Mouse (Mus musculus) brain, embryonic 14.5 days (tissue): Measurements from ENCODE around the gene Hs6st2.

ENCODE experiments used
- CTCF ChIP-seq: fragments of 200-500 bp; IDR thresholded peaks from 2 replicates; pipeline ENCODE4 v1.5.1; 2012; ENCODE audit warnings: inconsistent platforms, mild to moderate bottlenecking, moderate library complexity, borderline replicate concordance; ENCODE audit not compliant: insufficient read depth, insufficient read length; ENCODE audit errors: extremely low read depth
- POLR2A ChIP-seq: fragments of 200-500 bp; IDR thresholded peaks from 2 replicates; pipeline ENCODE4 v1.6.1; 2012; ENCODE audit warnings: mild to moderate bottlenecking, inconsistent platforms, borderline replicate concordance; ENCODE audit not compliant: poor library complexity, insufficient read depth, insufficient read length, severe bottlenecking; ENCODE audit errors: extremely low read depth

DNA sequence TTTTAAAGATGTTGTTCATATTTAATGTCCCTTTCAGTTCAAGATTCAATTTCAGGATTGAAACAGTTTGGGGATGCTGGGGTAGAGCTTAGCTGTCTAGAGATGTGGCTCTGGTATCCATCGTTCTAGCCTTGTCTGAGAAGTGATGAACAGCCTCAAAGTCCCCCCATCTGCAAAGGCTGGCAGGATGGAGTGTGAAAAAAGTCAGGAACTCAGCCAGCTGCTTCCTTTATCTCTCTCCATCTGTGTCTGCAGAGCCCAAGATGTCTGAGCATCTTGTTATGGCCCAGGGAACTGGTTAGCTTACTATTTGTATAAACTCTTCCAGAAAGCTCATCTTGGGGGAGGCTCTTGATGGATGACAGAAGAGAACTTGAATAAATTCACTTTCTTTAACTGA is 70.9 kb downstream of the Hs6st2 start:
- TF ChIP-seq CTCF (no peak), POLR2A (no peak)
